Mouse (Mus musculus) kidney, embryonic 14.5 days (tissue): ENCODE data around the gene Gm45208. TPM values are rescaled to one million over a fixed set of nuclear protein-coding genes. Genes with fewer than 3 reads are reported as not detected.
A peak's percentile ranks its signal among the peaks of the same experiment; 100 is the strongest.

ENCODE experiments used
- ATAC-seq: fragments of 200-750 bp; cut with Nextera tagmentation; 2 replicates; pipeline ENCODE4 v1.8.0; 2017; ENCODE audit warnings: moderate number of reproducible peaks, mild to moderate bottlenecking, moderate TSS enrichment, moderate library complexity; ENCODE audit not compliant: low FRiP score, low TSS enrichment
- H3K27ac ChIP-seq: fragments of 300-500 bp; sonication (generic); 2 replicates; pipeline ENCODE4 v1.5.1; 2014; ENCODE audit warnings: low read depth, mild to moderate bottlenecking, low read length, moderate library complexity, mixed read lengths
- H3K27me3 ChIP-seq: fragments of 300-500 bp; sonication (generic); 2 replicates; pipeline ENCODE4 v1.6.1; 2014; ENCODE audit warnings: mild to moderate bottlenecking, low read length; ENCODE audit not compliant: control insufficient read depth, insufficient read depth
- H3K36me3 ChIP-seq: fragments of 300-500 bp; sonication (generic); 2 replicates; pipeline ENCODE4 v1.6.1; 2014; ENCODE audit warnings: low read length, mixed read lengths; ENCODE audit not compliant: control insufficient read depth, insufficient read depth
- H3K4me1 ChIP-seq: fragments of 300-500 bp; sonication (generic); 2 replicates; pipeline ENCODE4 v1.6.1; 2014; ENCODE audit warnings: low read length, mixed read lengths; ENCODE audit not compliant: control insufficient read depth, insufficient read depth
- H3K4me2 ChIP-seq: fragments of 300-500 bp; sonication (generic); replicated peaks from 2 replicates; pipeline ENCODE4 v1.6.1; 2014; ENCODE audit warnings: low read depth, mild to moderate bottlenecking, low read length
- H3K4me3 ChIP-seq: fragments of 300-500 bp; sonication (generic); 2 replicates; pipeline ENCODE4 v1.5.1; 2014; ENCODE audit warnings: mild to moderate bottlenecking, low read length
- H3K9ac ChIP-seq: fragments of 300-500 bp; sonication (generic); 2 replicates; pipeline ENCODE4 v1.6.1; 2014; ENCODE audit warnings: low read depth, mild to moderate bottlenecking, low read length, moderate library complexity
- H3K9me3 ChIP-seq: fragments of 300-500 bp; sonication (generic); 2 replicates; pipeline ENCODE4 v1.6.1; 2016; ENCODE audit warnings: low read length; ENCODE audit not compliant: control insufficient read depth
- WGBS: fragments of 180-500 bp; shearing (Covaris S2); extraction: QIAGEN DNeasy Blood & Tissue Kit; methylation state at CpG from one replicate; pipeline ENCODE4 v1.1.7; 2014; 5-methylcytosine and 5-hydroxymethylcytosine counted together
- polyA plus RNA-seq: library from polyadenylated mRNA; unstranded; fragments of >200 nt; fragmentation: Nextera tagmentation; extraction: Ambion mirVana; gene quantifications from 2 replicates; pipeline ENCODE4 v1.2.1, GENCODE M21; 2014

The Gm45208 gene
- 0.23 TPM in 1 of 2 replicates, not detected in the other for polyA plus RNA-seq

DNA sequence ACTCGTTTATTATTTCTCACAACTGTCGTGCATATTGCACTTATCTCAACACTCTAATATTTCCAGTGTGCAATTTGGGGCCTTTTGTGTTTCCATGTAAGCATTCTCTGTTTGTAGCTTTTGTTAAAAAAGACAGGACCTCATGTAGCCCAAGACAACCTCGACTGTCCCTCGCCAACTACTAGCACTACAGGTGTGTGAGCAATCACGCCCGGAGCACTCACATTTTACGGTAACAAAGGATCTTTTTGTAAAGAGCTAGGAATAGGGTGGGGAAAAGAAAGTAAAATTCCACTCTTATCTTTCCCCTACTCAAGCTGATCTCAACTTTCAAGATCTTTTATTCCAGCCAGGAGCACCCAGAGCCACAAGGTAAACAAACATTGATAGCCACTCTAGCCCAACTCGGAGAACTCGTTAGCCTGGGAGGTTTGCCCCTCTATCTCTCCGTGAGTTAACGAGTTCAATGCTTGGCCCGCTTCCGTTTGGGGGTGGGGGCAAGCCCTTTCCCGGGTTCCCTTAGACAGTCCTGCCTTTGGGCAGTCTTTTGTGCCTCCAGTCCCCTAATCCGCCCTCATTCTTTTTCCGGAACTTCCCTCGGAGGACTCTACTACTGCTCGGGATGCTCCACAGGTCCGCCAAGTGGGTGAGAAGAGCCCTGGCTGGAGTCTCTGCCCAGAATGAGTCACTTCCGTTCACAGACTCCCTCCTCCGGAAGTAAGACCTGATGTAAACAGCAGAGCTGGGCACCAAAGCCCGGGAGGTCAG, at the start of gene Gm45208:
Gene Gm45208, plus strand, starts transcription at position 732 of the 768 bp plus-strand sequence.
- peaks cover 4% of the 10 kb centered on the region; the same call in 1 of the 2 replicates for H3K4me1 ChIP-seq
- WGBS: 34% methylated on average over 22 of the region's 22 CpGs
- H3K4me2 ChIP-seq: peak within 1 kb of the TSS; percentile 54
- no peaks in the 10 kb centered on the region for H3K9me3 ChIP-seq
- H3K4me3 ChIP-seq: peak within 1 kb of the TSS; percentile 46
- no peaks in the 10 kb centered on the region; the same call in 1 of the 2 replicates for H3K36me3 ChIP-seq
- no peaks in the 10 kb centered on the region for H3K27me3 ChIP-seq
- ATAC-seq: peak; percentile 87
- peak within 1 kb of the TSS; percentile 53 for H3K9ac ChIP-seq
- H3K27ac ChIP-seq: peak within 1 kb of the TSS; percentile 88

GRCm38 (mm10) chrX:7672739-7673138, 49.3 kb upstream of the Gm45208 start:
- H3K27me3 ChIP-seq: no peaks in the 10 kb centered on the region
- ATAC-seq: no peak
- H3K4me3 ChIP-seq: no peak overlapping the region
- no peak overlapping the region for H3K27ac ChIP-seq
- H3K9ac ChIP-seq: no peak overlapping the region
- H3K4me1 ChIP-seq: 0 out of 2 replicates have a peak, but pooled peaks cover 3% of the 10 kb centered on the region
- no peak overlapping the region for H3K4me2 ChIP-seq
- H3K36me3 ChIP-seq: peaks cover 3% of the 10 kb centered on the region; the same call in 1 of the 2 replicates
- no peaks in the 10 kb centered on the region for H3K9me3 ChIP-seq
- 33% methylated on average over 6 of the region's 6 CpGs for WGBS

GRCm38 (mm10) chrX:7673578-7674281, 48.3 kb upstream of the Gm45208 start:
- peak overlapping the region; percentile 24; the same call in 1 of the 2 replicates for H3K4me3 ChIP-seq
- peak overlapping the region; percentile 41 for H3K4me2 ChIP-seq
- peaks cover 3% of the 10 kb centered on the region; the same call in 1 of the 2 replicates for H3K36me3 ChIP-seq
- 30% methylated on average over 12 of the region's 12 CpGs for WGBS
- H3K27me3 ChIP-seq: no peaks in the 10 kb centered on the region
- ATAC-seq: peak; percentile 47
- no peak overlapping the region for H3K9ac ChIP-seq
- 0 out of 2 replicates have a peak, but pooled peaks cover 3% of the 10 kb centered on the region for H3K4me1 ChIP-seq
- peak overlapping the region; percentile 74 for H3K27ac ChIP-seq
- no peaks in the 10 kb centered on the region for H3K9me3 ChIP-seq

DNA sequence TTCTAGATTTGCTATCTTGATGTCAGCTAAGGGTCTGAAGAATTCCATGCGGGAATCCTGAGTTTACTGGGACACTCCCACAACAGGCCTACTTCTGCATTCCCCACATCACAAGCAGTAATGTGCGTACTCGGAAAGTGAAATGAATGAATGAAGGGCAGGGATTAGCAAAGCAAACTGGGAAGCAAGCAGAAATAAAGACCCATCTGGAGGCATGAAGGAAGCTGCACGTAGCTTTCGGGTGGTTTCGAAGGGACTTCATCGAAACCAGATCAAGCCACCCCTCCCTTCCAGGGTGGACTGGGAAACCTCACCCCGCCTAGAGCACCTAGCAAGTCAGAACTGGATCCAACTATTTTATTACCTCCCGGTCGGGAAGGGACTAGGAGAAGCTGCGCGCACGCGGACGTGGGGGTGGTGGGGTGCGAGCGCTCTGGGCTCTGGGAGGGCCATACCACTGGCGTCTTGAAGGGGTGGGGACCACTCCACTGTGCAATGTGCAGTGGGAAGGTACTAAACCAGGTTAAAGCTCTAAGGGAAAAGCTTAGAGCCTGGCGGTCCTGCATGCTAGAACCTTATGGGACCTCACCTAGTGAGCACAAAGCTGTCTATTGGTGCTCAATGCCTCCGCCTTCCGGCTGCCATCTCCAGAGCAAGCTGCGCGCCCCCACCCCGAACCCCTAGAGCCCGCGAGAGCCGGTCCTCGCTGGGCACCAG, 47.6 kb upstream of the Gm45208 start:
- Histone ChIP-seq H3K9me3 (no peaks in the 10 kb centered on the region), H3K4me2 (peak overlapping the region; percentile 41), H3K4me1 (0 out of 2 replicates have a peak, but pooled peaks cover 3% of the 10 kb centered on the region), H3K36me3 (no peaks in the 10 kb centered on the region), H3K9ac (peak overlapping the region; percentile 42; the same call in 1 of the 2 replicates), H3K4me3 (peak overlapping the region; percentile 24), H3K27ac (peak overlapping the region; percentile 74), H3K27me3 (no peaks in the 10 kb centered on the region)
- WGBS: 41% methylated on average over 28 of the region's 28 CpGs
- ATAC-seq: peak; percentile 43

DNA sequence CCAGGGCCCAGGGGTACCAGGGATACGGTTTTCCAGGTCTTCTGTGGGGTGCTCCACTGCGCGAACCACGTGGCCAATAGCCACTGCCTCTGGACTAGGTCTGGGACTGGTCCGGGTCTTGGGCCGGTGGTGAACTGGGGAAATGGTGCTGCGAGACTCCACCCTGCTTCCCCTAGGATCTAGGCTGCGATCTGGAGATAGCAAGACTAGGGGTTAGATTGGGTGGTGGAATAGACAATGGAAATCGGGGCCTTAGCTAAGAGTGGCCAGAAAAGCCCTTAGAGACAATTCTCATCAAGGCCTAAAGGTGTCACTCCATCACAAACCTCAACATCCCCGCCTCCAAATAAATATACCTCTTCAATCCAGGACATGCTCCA, 47.1 kb upstream of the Gm45208 start:
- Histone ChIP-seq H3K4me2 (peak overlapping the region; percentile 41), H3K27ac (peak overlapping the region; percentile 74; the same call in 1 of the 2 replicates), H3K4me3 (peak overlapping the region; percentile 24), H3K27me3 (no peaks in the 10 kb centered on the region), H3K4me1 (0 out of 2 replicates have a peak, but pooled peaks cover 3% of the 10 kb centered on the region), H3K9me3 (no peaks in the 10 kb centered on the region), H3K9ac (peak overlapping the region; percentile 42; the same call in 1 of the 2 replicates), H3K36me3 (no peaks in the 10 kb centered on the region)
- no peak; the same call in 1 of the 2 replicates for ATAC-seq
- 41% methylated on average over 10 of the region's 10 CpGs for WGBS

- no peak overlapping the region for H3K9ac ChIP-seq
- no peaks in the 10 kb centered on the region for H3K36me3 ChIP-seq
- ATAC-seq: no peak
- no peaks in the 10 kb centered on the region for H3K9me3 ChIP-seq
- WGBS: 63% methylated on average over 3 of the region's 3 CpGs
- H3K4me1 ChIP-seq: no peaks in the 10 kb centered on the region
- H3K27me3 ChIP-seq: no peaks in the 10 kb centered on the region
- no peak overlapping the region for H3K27ac ChIP-seq
- no peak overlapping the region for H3K4me3 ChIP-seq
- no peak overlapping the region for H3K4me2 ChIP-seq
These were observed 43.1 kb upstream of the Gm45208 start for GRCm38 (mm10) chrX:7678986-7679385.

DNA sequence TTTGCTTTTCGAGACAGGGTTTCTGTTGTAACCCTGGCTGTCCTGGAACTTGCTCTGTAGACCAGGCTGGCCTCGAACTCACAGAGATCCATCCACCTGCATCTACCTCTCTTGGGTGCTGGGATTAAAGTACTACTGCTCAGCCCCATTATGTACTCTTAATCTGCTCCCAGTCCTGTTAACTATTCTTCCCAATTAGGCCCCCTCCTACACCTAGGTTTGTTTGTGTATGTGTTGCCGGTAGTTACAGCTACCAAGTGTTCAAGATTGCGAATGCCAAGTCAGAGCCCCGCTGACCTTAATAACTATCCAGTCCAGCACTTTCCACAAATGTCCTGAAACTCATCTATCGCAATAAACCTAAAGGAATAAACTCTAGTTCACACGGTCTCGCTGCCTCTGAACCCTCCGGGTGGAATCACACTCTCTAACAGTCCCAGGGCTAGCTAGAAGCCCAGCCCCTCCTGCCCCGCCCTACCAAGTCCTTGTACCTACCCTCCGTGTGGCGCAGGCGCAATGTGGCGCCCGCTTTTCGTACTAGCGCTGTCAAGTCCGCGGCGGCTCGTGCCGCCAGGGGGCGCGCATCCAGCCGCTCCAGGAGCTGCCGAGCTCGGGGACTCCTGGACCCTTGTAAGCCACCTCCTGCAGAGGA, 42.5 kb upstream of the Gm45208 start:
- no peak overlapping the region for H3K27ac ChIP-seq

GRCm38 (mm10) chrX:7680057-7680412, 42.0 kb upstream of the Gm45208 start:
- Histone ChIP-seq H3K9ac (no peak overlapping the region), H3K27ac (no peak overlapping the region)
- ATAC-seq: peak; percentile 25; the same call in 1 of the 2 replicates

More for the DNA sequence above, 42.5 kb upstream of the Gm45208 start:
- Histone ChIP-seq H3K9me3 (no peaks in the 10 kb centered on the region), H3K4me3 (peak overlapping the region; percentile 28; the same call in 1 of the 2 replicates), H3K27me3 (no peaks in the 10 kb centered on the region), H3K36me3 (no peaks in the 10 kb centered on the region), H3K4me1 (no peaks in the 10 kb centered on the region), H3K4me2 (peak overlapping the region; percentile 40), H3K9ac (no peak overlapping the region)
- WGBS: 21% methylated on average over 27 of the region's 27 CpGs
- ATAC-seq: peak; percentile 95

More at GRCm38 (mm10) chrX:7680057-7680412, 42.0 kb upstream of the Gm45208 start:
- Histone ChIP-seq H3K9me3 (no peaks in the 10 kb centered on the region), H3K4me2 (peak overlapping the region; percentile 40), H3K27me3 (no peaks in the 10 kb centered on the region), H3K4me1 (no peaks in the 10 kb centered on the region), H3K4me3 (peak overlapping the region; percentile 28; the same call in 1 of the 2 replicates), H3K36me3 (no peaks in the 10 kb centered on the region)
- WGBS: 22% methylated on average over 12 of the region's 12 CpGs
